Mouse (Mus musculus): ENCODE results near the gene Spata13.

DNA sequence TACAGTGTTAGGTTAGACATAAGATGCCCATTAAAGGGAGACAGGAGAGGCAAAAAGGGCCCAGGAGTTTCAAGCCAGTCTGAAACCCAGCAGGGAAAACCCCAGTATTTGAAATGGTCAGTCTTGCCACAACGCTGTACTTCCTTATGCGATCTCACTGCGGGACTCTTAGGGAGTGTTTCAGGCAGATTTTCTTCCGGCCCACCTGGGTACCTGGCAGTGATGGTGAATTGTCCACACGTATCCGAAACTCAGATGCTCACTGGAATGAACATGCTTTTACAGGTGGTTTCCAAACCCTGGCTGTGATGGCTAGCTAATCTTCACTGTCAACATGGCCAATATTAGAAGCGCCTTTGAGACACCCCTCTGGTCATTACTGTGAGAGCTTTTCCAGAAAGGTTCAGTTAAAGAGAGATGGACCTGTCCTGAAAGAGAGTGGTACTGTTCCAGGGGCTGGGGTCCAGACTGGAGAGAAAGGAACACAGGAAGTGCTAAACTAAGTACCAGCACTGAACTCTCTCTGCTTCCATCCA lies 148.4 kb downstream of the Spata13 start:
- TF ChIP-seq GATA1 (IDR thresholded peaks at IDR 0.05; ENCODE audit: low read length) (no peak), TAL1 (IDR thresholded peaks at IDR 0.05; ENCODE audit: low read length) (no peak)

Measured in erythroblast, embryonic 14.5 days (primary cell).